Mouse (Mus musculus) ES-Bruce4 (cell line): Measurements from ENCODE around the gene Fndc1.

Experiments
- CTCF ChIP-seq: IDR thresholded peaks from one replicate; pipeline ENCODE4 v1.8.1; 2011; ENCODE audit warnings: low read depth, low read length
- POLR2A ChIP-seq: IDR thresholded peaks from one replicate; pipeline ENCODE4 v1.8.1; 2011; ENCODE audit warnings: low read length; ENCODE audit not compliant: insufficient read depth

GRCm38 (mm10) chr17:7755001-7755400, 72.1 kb downstream of the Fndc1 start:
- TF ChIP-seq POLR2A, result no peak
- TF ChIP-seq CTCF, result no peak
